Mouse (Mus musculus) olfactory bulb, adult 2 months (tissue): Measurements from ENCODE around the gene 9330182L06Rik.

ENCODE experiments used
- CTCF ChIP-seq: fragments of 200-500 bp; IDR thresholded peaks from 2 replicates; pipeline ENCODE4 v1.5.1; 2012; ENCODE audit warnings: low read depth, mild to moderate bottlenecking, low read length, moderate library complexity; ENCODE audit not compliant: insufficient read depth
- POLR2A ChIP-seq: fragments of 200-500 bp; IDR thresholded peaks from 2 replicates; pipeline ENCODE4 v1.6.1; 2012; ENCODE audit warnings: mild to moderate bottlenecking, low read depth, low read length, moderate library complexity; ENCODE audit not compliant: insufficient read depth

DNA sequence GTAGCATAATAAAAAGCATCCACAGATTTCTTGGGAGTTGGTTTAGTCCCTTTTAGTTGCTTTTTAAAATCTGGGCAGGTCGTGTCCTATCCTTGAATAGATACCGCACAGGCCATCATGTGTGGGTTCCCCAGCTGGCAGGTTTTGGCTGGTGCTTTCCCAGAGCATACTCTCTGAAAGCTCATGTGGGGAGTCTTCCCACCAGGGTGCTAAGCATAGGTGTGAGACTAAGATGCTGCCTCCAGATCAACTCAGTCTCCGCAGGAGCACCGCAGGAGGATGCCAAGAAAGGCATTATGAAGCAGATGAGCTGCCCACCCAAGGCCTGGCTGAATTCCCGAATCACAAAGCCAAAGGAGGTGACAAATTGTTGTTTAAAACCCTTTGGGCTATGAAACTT lies 229.5 kb downstream of the 9330182L06Rik start:
- no peak for TF ChIP-seq POLR2A
- TF ChIP-seq CTCF: no peak
